Mouse (Mus musculus): ENCODE measurements at regions not wholly inside any gene's neighbourhood (a gene's known extent, or its start where the extent isn't known, plus 50 kb on each side); places are given as distances from the start of the nearest gene placed in this dataset.

- DNase-seq (ENCODE audit: low spot score) = no peak
Observed at GRCm38 (mm10) chr9:63850316-63850693, 92.5 kb upstream of the Smad3 start.

- DNase-seq (ENCODE audit: low spot score) = no peak
Observed at GRCm38 (mm10) chr9:63849564-63850315, 91.9 kb upstream of the Smad3 start.

GRCm38 (mm10) chr9:63843883-63844485 is 86.2 kb upstream of the Smad3 start:
- DNase-seq (ENCODE audit: low spot score) = no peak

GRCm38 (mm10) chr9:63843431-63843830 is 85.6 kb upstream of the Smad3 start:
- DNase-seq (ENCODE audit: low spot score) = no peak

GRCm38 (mm10) chr9:63841102-63841501 is 83.3 kb upstream of the Smad3 start:
- no peak for DNase-seq (ENCODE audit: low spot score)

- DNase-seq (ENCODE audit: low spot score) = no peak
Observed at GRCm38 (mm10) chr9:63838996-63839772, 81.4 kb upstream of the Smad3 start.

GRCm38 (mm10) chr9:63837552-63837951 is 79.8 kb upstream of the Smad3 start:
- DNase-seq (ENCODE audit: low spot score) = no peak

GRCm38 (mm10) chr9:63836565-63837284 is 78.9 kb upstream of the Smad3 start:
- DNase-seq (ENCODE audit: low spot score) = peak; percentile 56

- DNase-seq (ENCODE audit: low spot score) = no peak
Observed at GRCm38 (mm10) chr9:63836036-63836435, 78.2 kb upstream of the Smad3 start.

GRCm38 (mm10) chr9:63834416-63834815 is 76.6 kb upstream of the Smad3 start:
- DNase-seq (ENCODE audit: low spot score) = no peak

- DNase-seq (ENCODE audit: low spot score) = no peak
Observed at GRCm38 (mm10) chr9:63818163-63818562, 60.4 kb upstream of the Smad3 start.

GRCm38 (mm10) chr9:63816540-63816939 is 58.7 kb upstream of the Smad3 start:
- no peak for DNase-seq (ENCODE audit: low spot score)

GRCm38 (mm10) chr9:63809901-63810587 is 52.2 kb upstream of the Smad3 start:
- no peak for DNase-seq (ENCODE audit: low spot score)
